8 mouse cellular contexts compared by ENCODE assay signal in the genomic region with DNA sequence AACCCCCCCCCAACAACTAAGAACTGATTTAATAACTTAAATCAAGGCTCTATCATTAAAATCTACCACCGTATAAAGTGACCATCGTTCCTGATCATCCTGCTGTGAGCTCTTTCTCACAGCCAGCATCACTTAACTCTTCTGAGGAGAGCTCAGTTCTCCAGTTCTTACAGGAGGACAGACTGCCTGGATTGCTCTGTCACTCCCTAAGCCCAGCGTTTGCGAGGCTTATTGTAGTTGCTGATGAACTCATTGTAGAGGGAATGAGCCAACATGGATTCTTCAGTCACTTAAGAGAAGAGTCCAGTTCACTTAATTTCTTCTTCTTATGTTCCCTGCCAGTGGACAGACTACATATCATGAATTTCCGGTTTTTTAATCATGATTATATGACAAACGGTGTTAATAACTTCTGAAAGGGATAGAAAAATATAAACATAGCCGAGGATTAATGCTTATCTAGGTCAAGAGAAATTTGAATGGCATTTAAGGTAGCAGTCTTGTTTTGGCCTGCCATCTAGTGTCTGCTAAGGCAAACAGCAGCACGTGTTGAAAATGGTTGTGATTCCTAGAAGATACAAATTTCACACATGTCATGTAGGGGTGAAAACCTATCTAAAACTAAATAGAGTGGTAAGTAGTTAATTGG. TPM values are rescaled to one million over a fixed set of nuclear protein-coding genes. Genes with fewer than 3 reads are reported as not detected.
A peak's percentile ranks its signal among the peaks of the same experiment; 100 is the strongest.
DNase-seq lines count a peak whose midpoint lies in the region.

No protein-coding gene starts in this region.

- intact Hi-C loops in heart, postnatal 25 days (cut with DNase I): loop anchor here (1.0 to 10.0 kb wide), 2 partner anchors 31 to 47 kb away; a partner anchor contains a TSS

- DNase-seq in heart, adult 18-20 months: peak; percentile 54 to 63
- no peak for DNase-seq in heart, postnatal 25 days (ENCODE audit: low spot score)
- DNase-seq in spleen, postnatal 10 days (ENCODE audit: low spot score in 2 of 2): peak; percentile 16 to 58
- no peak for DNase-seq in spleen, adult 12 weeks (ENCODE audit: low spot score)
- peak; percentile 38 for DNase-seq in c-Kit-positive CD71-positive TER-119-positive erythroid progenitor cells, embryonic 14.5 days (ENCODE audit: low spot score)
- DNase-seq in lung, postnatal 25 days (ENCODE audit: low spot score): peak; percentile 48
- no peak for DNase-seq in right cerebral cortex, postnatal 14 days
- no peak for DNase-seq in ovary, adult 18-20 months (ENCODE audit: low spot score)

RNA-seq across cellular contexts. Expression of a gene that starts 6.3 kb away (rescaled TPM):
- total RNA-seq in heart, adult 18-20 months (2021): 100 to 1,000 TPM; 162 to 175 TPM
- 100 to 1,000 TPM; 134 to 160 TPM for total RNA-seq in heart, postnatal 25 days (2021)

RNA-seq across cellular contexts. Expression of a gene that starts 13.1 kb away (rescaled TPM):
- 1 to 10 TPM; 2.5 to 3.4 TPM for total RNA-seq in heart, adult 18-20 months (2021)
- total RNA-seq in heart, postnatal 25 days (2021): 1 to 10 TPM; 3.2 to 9.1 TPM

RNA-seq across cellular contexts. Expression of a gene that starts 14.3 kb away (rescaled TPM):
- 1 to 10 TPM; 7.4 to 8.1 TPM for total RNA-seq in heart, adult 18-20 months (2021)
- total RNA-seq in heart, postnatal 25 days (2021): 10 to 100 TPM in 1 of 2 experiments, 1 to 10 TPM in 1; 9.6 to 11.4 TPM

RNA-seq across cellular contexts. Expression of a gene that starts 18.6 kb away (rescaled TPM):
- 1 to 10 TPM; 5.8 to 6.8 TPM for total RNA-seq in heart, adult 18-20 months (2021)
- total RNA-seq in heart, postnatal 25 days (2021): 10 to 100 TPM; 12.7 to 17.0 TPM

RNA-seq across cellular contexts. Expression of a gene that starts 19.8 kb away (rescaled TPM):
- 10 to 100 TPM in 1 of 2 experiments, 1 to 10 TPM in 1; 8.3 to 10.5 TPM for total RNA-seq in heart, adult 18-20 months (2021)
- total RNA-seq in heart, postnatal 25 days (2021): 10 to 100 TPM; 19.3 to 26.5 TPM

Comparison
In these comparisons a context has a peak if more than half of its experiments do, and no peak if none do; other contexts are left out.
1. DNase-seq: peak in heart, adult 18-20 months (2 of 2), spleen, postnatal 10 days (2 of 2), c-Kit-positive CD71-positive TER-119-positive erythroid progenitor cells, embryonic 14.5 days (single experiment) and lung, postnatal 25 days (single experiment); none in heart, postnatal 25 days (single experiment), spleen, adult 12 weeks (single experiment), right cerebral cortex, postnatal 14 days (single experiment) and ovary, adult 18-20 months (single experiment).